Mouse (Mus musculus) limb, embryonic 15.5 days (tissue): ENCODE measurements around the gene Nadsyn1. TPM values are rescaled to one million over a fixed set of nuclear protein-coding genes. Genes with fewer than 3 reads are reported as not detected.

Experiments
- ATAC-seq: fragments of 200-750 bp; cut with Nextera tagmentation; 2 replicates; pipeline ENCODE4 v1.8.0; 2017; ENCODE audit warnings: low read depth, moderate TSS enrichment; ENCODE audit not compliant: insufficient number of reproducible peaks, low FRiP score, low TSS enrichment
- H3K27ac ChIP-seq: fragments of 300-500 bp; sonication (generic); 2 replicates; pipeline ENCODE4 v1.5.1; 2015; ENCODE audit warnings: moderate library complexity, mild to moderate bottlenecking, inconsistent platforms
- H3K27me3 ChIP-seq: fragments of 300-500 bp; sonication (generic); 2 replicates; pipeline ENCODE4 v1.6.1; 2015; ENCODE audit warnings: inconsistent platforms
- H3K36me3 ChIP-seq: fragments of 300-500 bp; sonication (generic); 2 replicates; pipeline ENCODE4 v1.6.1; 2015; ENCODE audit warnings: inconsistent platforms
- H3K4me1 ChIP-seq: fragments of 300-500 bp; sonication (generic); 2 replicates; pipeline ENCODE4 v1.6.1; 2015; ENCODE audit warnings: inconsistent platforms
- H3K4me2 ChIP-seq: fragments of 300-500 bp; sonication (generic); 2 replicates; pipeline ENCODE4 v1.6.1; 2015; ENCODE audit warnings: mild to moderate bottlenecking, inconsistent platforms
- H3K4me3 ChIP-seq: fragments of 300-500 bp; sonication (generic); 2 replicates; pipeline ENCODE4 v1.5.1; 2015; ENCODE audit warnings: mild to moderate bottlenecking, inconsistent platforms
- H3K9ac ChIP-seq: fragments of 300-500 bp; sonication (generic); 2 replicates; pipeline ENCODE4 v1.6.1; 2015; ENCODE audit warnings: inconsistent platforms
- H3K9me3 ChIP-seq: fragments of 300-500 bp; sonication (generic); 2 replicates; pipeline ENCODE4 v1.6.1; 2016; ENCODE audit warnings: inconsistent platforms
- WGBS: fragments of 180-500 bp; shearing (Covaris S2); methylation state at CpG from one replicate; pipeline ENCODE4 v1.1.7; 2015; 5-methylcytosine and 5-hydroxymethylcytosine counted together
- microRNA-seq: library from miRNA; unstranded; fragments of <30 nt; microRNA quantifications from one replicate; pipeline ENCODE4, GENCODE M21; 2016
- polyA plus RNA-seq: library from polyadenylated mRNA; unstranded; fragments of >200 nt; fragmentation: Nextera tagmentation; extraction: Ambion mirVana; gene quantifications from 2 replicates; pipeline ENCODE4 v1.2.1, GENCODE M21; 2015

Nadsyn1 gene
- polyA plus RNA-seq, 1 experiment from 2014 or later: 6.6 TPM

- ATAC-seq: peak; percentile 73
- Histone ChIP-seq H3K36me3 (no peaks in the 10 kb centered on the region), H3K4me1 (peaks cover 7% of the 10 kb centered on the region), H3K9me3 (no peaks in the 10 kb centered on the region), H3K27me3 (no peaks in the 10 kb centered on the region), H3K27ac (peak overlapping the region; percentile 54), H3K9ac (no peak overlapping the region), H3K4me2 (peak overlapping the region; percentile 49), H3K4me3 (peak overlapping the region; percentile 21)
- WGBS: 4% methylated on average over 16 of the region's 16 CpGs
Observed at GRCm38 (mm10) chr7:143748041-143748868, 74.4 kb downstream of the Nadsyn1 start.

Small RNAs within 50 kb of the gene (microRNA-seq; reads per million reads assigned to microRNA genes)
- gene Gm22064: not detected

Other genes starting within 250 kb of the Nadsyn1 start
- gene Cars, start 222.8 kb downstream of the Nadsyn1 start, polyA plus RNA-seq: 61.9 and 69.5 TPM in 2 replicates
- 1.1 TPM in 2 replicates for gene Tnfrsf26, start 194.1 kb downstream of the Nadsyn1 start, polyA plus RNA-seq
- 8.8 and 9.2 TPM in 2 replicates for gene Tnfrsf22, start 173.2 kb downstream of the Nadsyn1 start, polyA plus RNA-seq
- 5.0 and 7.3 TPM in 2 replicates for gene Tnfrsf23, start 137.0 kb downstream of the Nadsyn1 start, polyA plus RNA-seq
- gene Osbpl5, start 65.9 kb downstream of the Nadsyn1 start, polyA plus RNA-seq: 63.2 and 66.8 TPM in 2 replicates
- gene Mrgprg, start 55.9 kb downstream of the Nadsyn1 start, polyA plus RNA-seq: not detected in 2 replicates
- 1.6 and 2.1 TPM in 2 replicates for gene Mrgpre, start 38.3 kb downstream of the Nadsyn1 start, polyA plus RNA-seq
- gene Dhcr7, start 296 bp upstream of the Nadsyn1 start, polyA plus RNA-seq: 45.2 and 46.8 TPM in 2 replicates
- gene Gm498, start 44.0 kb upstream of the Nadsyn1 start, polyA plus RNA-seq: not detected in 2 replicates
- gene Shank2, start 179.1 kb upstream of the Nadsyn1 start, polyA plus RNA-seq: 0.17 and 0.19 TPM in 2 replicates